Mouse (Mus musculus): ENCODE results near the gene Edn1. TPM values are rescaled to one million over a fixed set of nuclear protein-coding genes. Genes with fewer than 3 reads are reported as not detected.

Edn1 gene
- polyA plus RNA-seq, 1 experiment from 2014 or later: 3.6 TPM

DNA sequence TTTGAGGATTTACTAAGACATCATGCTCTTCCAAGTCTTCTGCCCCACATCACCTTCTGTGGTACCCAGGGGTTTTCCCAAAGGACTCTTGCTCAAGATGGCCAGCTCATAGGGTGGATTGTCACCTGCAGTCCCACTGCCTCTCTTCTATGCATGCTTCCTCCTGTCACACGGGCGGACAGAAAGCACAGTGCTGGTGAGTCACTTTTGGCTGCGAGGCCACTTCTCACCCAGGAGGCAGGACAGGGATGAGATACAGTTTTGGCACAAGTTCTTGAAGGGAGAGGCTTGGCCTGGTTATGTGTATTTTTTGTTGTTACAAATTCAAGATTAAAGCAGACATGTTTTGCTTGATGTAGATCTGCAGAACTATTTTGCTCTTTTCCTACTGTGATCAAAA, 15.4 kb upstream of the Edn1 start:
- no peaks in the 10 kb centered on the region for H3K9me3 ChIP-seq (ENCODE audit: control insufficient read depth, low read depth, low read length)
- no peak overlapping the region for H3K4me2 ChIP-seq (replicated peaks; ENCODE audit: low read depth, low read length)
- H3K4me3 ChIP-seq (ENCODE audit: low read depth, low read length): no peak overlapping the region
- H3K4me1 ChIP-seq (ENCODE audit: control insufficient read depth, insufficient read depth, low read length): no peaks in the 10 kb centered on the region
- H3K27me3 ChIP-seq (ENCODE audit: control insufficient read depth, insufficient read depth, low read length): no peaks in the 10 kb centered on the region
- 86% methylated on average over 3 of the region's 3 CpGs for WGBS
- no peak overlapping the region for H3K9ac ChIP-seq (replicated peaks; ENCODE audit: low read depth, low read length)
- ATAC-seq (ENCODE audit: insufficient number of reproducible peaks, insufficient read depth, low FRiP score, low read depth): no peak
- no peaks in the 10 kb centered on the region for H3K36me3 ChIP-seq (ENCODE audit: control insufficient read depth, insufficient read depth, low read length)
- H3K27ac ChIP-seq (ENCODE audit: low read length): no peak overlapping the region

DNA sequence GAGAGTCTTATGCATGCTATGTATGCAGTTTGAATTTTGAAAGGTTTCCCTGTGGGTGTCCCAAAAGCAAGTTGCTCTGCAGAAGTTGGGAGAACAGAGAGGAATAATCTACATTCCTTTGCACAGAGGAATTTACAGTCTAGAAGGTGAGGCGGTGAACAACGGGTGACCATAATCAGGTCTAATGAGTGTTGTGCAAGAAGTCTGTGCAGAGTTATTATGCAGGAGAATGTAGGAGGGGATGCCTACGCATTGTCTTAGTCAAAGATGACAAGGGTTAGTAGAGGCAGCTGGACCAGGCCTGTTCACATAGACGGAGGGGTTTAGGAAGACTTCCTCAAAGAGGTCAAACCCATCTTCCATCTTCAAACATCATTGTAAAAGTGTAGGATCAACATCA, 14.5 kb upstream of the Edn1 start:
- no peak for ATAC-seq (ENCODE audit: insufficient number of reproducible peaks, insufficient read depth, low FRiP score, low read depth)
- Histone ChIP-seq H3K9me3 (ENCODE audit: control insufficient read depth, low read depth, low read length) (no peaks in the 10 kb centered on the region), H3K27me3 (ENCODE audit: control insufficient read depth, insufficient read depth, low read length) (no peaks in the 10 kb centered on the region), H3K4me1 (ENCODE audit: control insufficient read depth, insufficient read depth, low read length) (no peaks in the 10 kb centered on the region), H3K27ac (ENCODE audit: low read length) (no peak overlapping the region), H3K4me3 (ENCODE audit: low read depth, low read length) (no peak overlapping the region), H3K9ac (replicated peaks; ENCODE audit: low read depth, low read length) (no peak overlapping the region), H3K36me3 (ENCODE audit: control insufficient read depth, insufficient read depth, low read length) (no peaks in the 10 kb centered on the region), H3K4me2 (replicated peaks; ENCODE audit: low read depth, low read length) (no peak overlapping the region)
- WGBS: 86% methylated on average over 4 of the region's 4 CpGs

DNA sequence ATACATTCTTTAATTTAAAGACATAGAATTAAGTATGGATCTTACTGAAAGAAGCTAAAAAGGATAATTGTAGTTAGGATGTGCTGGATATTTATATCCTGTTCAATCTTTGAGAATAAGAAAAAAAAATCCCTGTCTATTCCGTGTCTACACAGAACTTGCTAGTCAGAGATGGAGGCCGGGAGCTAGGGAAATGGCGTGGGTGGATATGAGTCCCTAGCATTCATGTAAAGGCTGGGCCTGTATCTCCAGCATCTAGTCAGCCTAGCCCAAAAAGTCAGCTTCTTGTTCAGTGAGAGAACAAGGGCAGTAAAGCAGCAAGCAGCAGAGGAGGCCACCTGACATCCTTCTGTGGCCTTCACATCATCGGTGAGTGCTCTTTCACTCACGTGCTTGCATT, 8.7 kb upstream of the Edn1 start:
- H3K9ac ChIP-seq (replicated peaks; ENCODE audit: low read depth, low read length): no peak overlapping the region
- no peaks in the 10 kb centered on the region for H3K9me3 ChIP-seq (ENCODE audit: control insufficient read depth, low read depth, low read length)
- H3K27ac ChIP-seq (ENCODE audit: low read length): no peak overlapping the region
- H3K27me3 ChIP-seq (ENCODE audit: control insufficient read depth, insufficient read depth, low read length): no peaks in the 10 kb centered on the region
- 58% methylated on average over 5 of the region's 5 CpGs for WGBS
- no peak overlapping the region for H3K4me2 ChIP-seq (replicated peaks; ENCODE audit: low read depth, low read length)
- no peaks in the 10 kb centered on the region for H3K4me1 ChIP-seq (ENCODE audit: control insufficient read depth, insufficient read depth, low read length)
- no peak for ATAC-seq (ENCODE audit: insufficient number of reproducible peaks, insufficient read depth, low FRiP score, low read depth)
- H3K4me3 ChIP-seq (ENCODE audit: low read depth, low read length): no peak overlapping the region
- no peaks in the 10 kb centered on the region for H3K36me3 ChIP-seq (ENCODE audit: control insufficient read depth, insufficient read depth, low read length)

DNA sequence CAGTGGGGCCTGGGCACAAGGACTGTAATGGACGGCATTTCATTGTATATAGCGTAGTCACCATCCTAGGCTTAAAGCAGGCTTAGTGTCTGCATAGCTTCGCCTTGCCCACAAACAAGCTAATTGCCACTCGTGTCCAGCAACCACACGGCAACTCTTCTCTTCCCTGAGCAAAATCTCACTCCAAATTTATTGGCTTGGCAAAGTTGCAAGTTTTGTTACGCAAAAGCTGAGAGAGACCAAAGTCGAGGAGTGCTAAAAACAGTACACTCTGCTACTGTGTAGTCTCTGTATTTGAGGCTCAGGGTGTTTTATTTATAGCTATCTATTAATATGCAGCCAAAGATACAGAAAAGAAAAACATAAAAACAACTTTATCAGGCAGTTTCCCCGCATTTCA, 3.0 kb upstream of the Edn1 start:
- ATAC-seq (ENCODE audit: insufficient number of reproducible peaks, insufficient read depth, low FRiP score, low read depth): no peak
- WGBS: 67% methylated on average over 8 of the region's 8 CpGs

DNA sequence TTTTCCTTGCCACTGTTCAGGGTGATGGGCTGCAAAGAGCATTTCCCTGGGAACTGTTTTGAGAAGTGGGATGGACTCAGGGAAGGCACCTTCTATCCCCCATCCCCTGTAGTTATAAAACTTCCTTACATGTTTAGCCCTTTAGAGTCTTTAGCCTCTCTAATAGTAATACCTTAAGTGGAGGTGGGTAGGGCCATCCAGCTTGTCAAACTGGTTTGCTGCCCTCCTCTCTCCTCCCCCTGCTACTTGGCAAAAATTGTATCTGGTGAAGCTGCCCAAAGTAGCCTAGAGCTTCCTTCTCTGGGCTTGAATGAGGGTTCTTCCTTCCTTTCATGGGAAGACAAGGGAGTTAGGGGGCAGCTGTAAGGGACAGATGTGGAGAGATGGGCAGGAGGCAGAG, 2.5 kb upstream of the Edn1 start:
- ATAC-seq (ENCODE audit: insufficient number of reproducible peaks, insufficient read depth, low FRiP score, low read depth): no peak
- H3K36me3 ChIP-seq (ENCODE audit: control insufficient read depth, insufficient read depth, low read length): no peaks in the 10 kb centered on the region
- H3K27me3 ChIP-seq (ENCODE audit: control insufficient read depth, insufficient read depth, low read length): 0 out of 2 replicates have a peak, but pooled peaks cover 10% of the 10 kb centered on the region
- H3K4me3 ChIP-seq (ENCODE audit: low read depth, low read length): no peak overlapping the region
- no peak overlapping the region for H3K4me2 ChIP-seq (replicated peaks; ENCODE audit: low read depth, low read length)
- no peak overlapping the region for H3K27ac ChIP-seq (ENCODE audit: low read length)
- H3K9me3 ChIP-seq (ENCODE audit: control insufficient read depth, low read depth, low read length): no peaks in the 10 kb centered on the region
- H3K9ac ChIP-seq (replicated peaks; ENCODE audit: low read depth, low read length): no peak overlapping the region
- H3K4me1 ChIP-seq (ENCODE audit: control insufficient read depth, insufficient read depth, low read length): no peaks in the 10 kb centered on the region

More for the DNA sequence above, 3.0 kb upstream of the Edn1 start:
- Histone ChIP-seq H3K27me3 (ENCODE audit: control insufficient read depth, insufficient read depth, low read length) (0 out of 2 replicates have a peak, but pooled peaks cover 7% of the 10 kb centered on the region), H3K36me3 (ENCODE audit: control insufficient read depth, insufficient read depth, low read length) (no peaks in the 10 kb centered on the region), H3K4me2 (replicated peaks; ENCODE audit: low read depth, low read length) (no peak overlapping the region), H3K4me1 (ENCODE audit: control insufficient read depth, insufficient read depth, low read length) (no peaks in the 10 kb centered on the region), H3K9ac (replicated peaks; ENCODE audit: low read depth, low read length) (no peak overlapping the region), H3K9me3 (ENCODE audit: control insufficient read depth, low read depth, low read length) (no peaks in the 10 kb centered on the region), H3K27ac (ENCODE audit: low read length) (no peak overlapping the region), H3K4me3 (ENCODE audit: low read depth, low read length) (no peak overlapping the region)

DNA sequence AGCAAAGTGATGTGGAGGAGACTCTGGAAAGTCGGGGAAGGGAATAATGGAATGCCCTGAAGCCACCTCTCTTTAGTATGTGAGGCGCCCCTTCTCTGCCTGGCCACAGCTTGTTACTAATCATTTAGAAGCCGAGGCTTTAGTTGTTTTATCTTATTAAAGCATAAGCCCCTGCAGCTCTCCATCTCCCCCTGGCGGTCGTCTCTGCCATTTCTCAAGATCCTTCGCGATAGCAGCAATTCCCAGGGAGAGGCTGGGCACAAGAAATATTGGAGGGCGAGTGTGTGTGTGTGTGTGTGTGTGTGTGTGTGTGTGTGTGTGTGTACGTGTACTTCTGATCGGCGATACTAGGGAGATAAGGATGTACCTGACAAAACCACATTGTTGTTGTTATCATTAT, 709 bp upstream of the Edn1 start:
- Histone ChIP-seq H3K4me1 (ENCODE audit: control insufficient read depth, insufficient read depth, low read length) (no peaks in the 10 kb centered on the region), H3K4me3 (ENCODE audit: low read depth, low read length) (peak overlapping the region; percentile 39), H3K9ac (replicated peaks; ENCODE audit: low read depth, low read length) (no peak overlapping the region), H3K9me3 (ENCODE audit: control insufficient read depth, low read depth, low read length) (no peaks in the 10 kb centered on the region), H3K27me3 (ENCODE audit: control insufficient read depth, insufficient read depth, low read length) (0 out of 2 replicates have a peak, but pooled peaks cover 10% of the 10 kb centered on the region), H3K27ac (ENCODE audit: low read length) (no peak overlapping the region), H3K36me3 (ENCODE audit: control insufficient read depth, insufficient read depth, low read length) (no peaks in the 10 kb centered on the region), H3K4me2 (replicated peaks; ENCODE audit: low read depth, low read length) (peak overlapping the region; percentile 55)
- ATAC-seq (ENCODE audit: insufficient number of reproducible peaks, insufficient read depth, low FRiP score, low read depth): no peak
- 5% methylated on average over 11 of the region's 11 CpGs for WGBS

DNA sequence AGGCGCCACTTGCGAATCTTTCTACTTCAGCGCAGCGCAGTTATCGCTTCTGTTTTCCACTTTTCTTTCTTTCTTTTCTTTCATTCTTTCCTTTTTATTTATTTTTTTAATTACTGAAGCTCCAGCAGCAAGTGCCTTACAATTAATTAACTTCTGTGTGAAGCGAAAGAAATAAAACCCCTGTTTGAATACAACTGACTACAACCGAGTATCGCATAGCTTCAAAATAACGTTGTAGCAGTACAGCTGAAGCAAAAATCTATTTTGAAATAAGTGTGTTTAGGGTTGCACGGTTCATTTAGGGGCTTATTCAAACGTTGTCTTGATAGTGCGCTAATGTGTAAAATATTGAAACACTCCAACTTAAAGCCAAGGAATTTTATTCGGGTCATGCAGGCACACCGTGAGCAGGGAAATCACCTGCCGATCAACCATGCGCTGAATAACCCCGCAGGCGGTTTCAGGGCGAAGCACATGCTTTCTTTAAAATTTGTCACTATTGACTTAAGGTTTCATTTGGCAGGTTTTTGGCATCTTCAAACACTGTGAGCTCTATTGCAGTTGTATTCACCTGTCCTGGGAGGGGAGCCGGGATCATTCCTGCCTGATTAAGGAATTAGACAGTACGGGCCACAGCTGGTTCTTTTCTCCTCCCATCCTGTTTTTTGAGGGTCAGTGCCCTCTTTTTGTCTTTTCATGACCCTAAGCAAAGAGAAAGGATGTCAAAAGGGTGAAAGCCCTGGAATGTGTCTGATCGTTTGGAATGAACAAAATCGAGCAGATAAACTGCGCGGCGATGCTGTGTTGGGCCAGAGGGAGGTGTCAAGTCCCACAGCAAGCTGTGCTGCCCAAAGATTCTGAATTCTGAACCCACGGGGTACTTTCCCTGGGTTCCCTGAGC, 935 bp downstream of the Edn1 start:
- H3K4me1 ChIP-seq (ENCODE audit: control insufficient read depth, insufficient read depth, low read length): no peaks in the 10 kb centered on the region
- no peaks in the 10 kb centered on the region for H3K9me3 ChIP-seq (ENCODE audit: control insufficient read depth, low read depth, low read length)
- no peaks in the 10 kb centered on the region for H3K36me3 ChIP-seq (ENCODE audit: control insufficient read depth, insufficient read depth, low read length)
- WGBS: 17% methylated on average over 27 of the region's 27 CpGs
- H3K4me2 ChIP-seq (replicated peaks; ENCODE audit: low read depth, low read length): peak overlapping the region; percentile 55
- no peak for ATAC-seq (ENCODE audit: insufficient number of reproducible peaks, insufficient read depth, low FRiP score, low read depth)
- no peak overlapping the region for H3K27ac ChIP-seq (ENCODE audit: low read length)
- 0 out of 2 replicates have a peak overlapping the region, but pooled peaks have one; percentile 2 for H3K9ac ChIP-seq (replicated peaks; ENCODE audit: low read depth, low read length)
- H3K4me3 ChIP-seq (ENCODE audit: low read depth, low read length): peak overlapping the region; percentile 39
- H3K27me3 ChIP-seq (ENCODE audit: control insufficient read depth, insufficient read depth, low read length): 0 out of 2 replicates have a peak, but pooled peaks cover 10% of the 10 kb centered on the region

DNA sequence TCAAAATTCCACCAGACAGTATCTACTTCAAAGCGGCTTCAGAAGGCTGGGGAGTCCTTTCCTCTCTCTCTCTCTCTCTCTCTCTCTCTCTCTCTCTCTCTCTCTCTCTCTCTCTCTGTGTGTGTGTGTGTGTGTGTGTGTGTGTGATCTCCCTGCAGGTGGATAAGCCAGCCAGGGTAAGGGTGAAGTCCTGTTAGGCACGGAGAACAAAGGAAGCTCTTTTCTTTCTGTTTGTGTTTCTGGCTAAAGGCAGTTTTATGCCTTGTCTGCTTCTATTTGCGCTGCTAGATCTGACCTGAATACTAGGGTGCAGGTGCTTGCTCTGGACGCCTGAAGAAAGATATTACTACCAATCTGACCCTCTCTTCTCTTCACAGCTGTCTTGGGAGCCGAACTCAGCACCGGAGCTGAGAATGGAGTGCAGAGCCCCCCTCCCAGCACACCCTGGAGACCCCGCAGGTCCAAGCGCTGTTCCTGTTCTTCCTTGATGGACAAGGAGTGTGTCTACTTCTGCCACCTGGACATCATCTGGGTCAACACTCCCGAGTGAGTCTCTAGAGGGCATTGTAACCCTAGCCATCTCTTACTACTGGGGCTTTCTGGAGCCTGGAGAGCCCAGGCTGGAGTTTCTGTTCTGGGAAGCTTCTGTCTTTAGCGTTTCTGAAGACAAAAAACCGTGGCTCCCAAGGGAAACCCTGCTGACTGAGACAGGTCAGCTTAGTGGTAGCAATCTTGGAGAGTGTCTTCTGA, 2.1 kb downstream of the Edn1 start:
- 0 out of 2 replicates have a peak overlapping the region, but pooled peaks have one; percentile 39 for H3K4me3 ChIP-seq (ENCODE audit: low read depth, low read length)
- H3K9ac ChIP-seq (replicated peaks; ENCODE audit: low read depth, low read length): no peak overlapping the region
- H3K27me3 ChIP-seq (ENCODE audit: control insufficient read depth, insufficient read depth, low read length): 0 out of 2 replicates have a peak, but pooled peaks cover 10% of the 10 kb centered on the region
- no peaks in the 10 kb centered on the region for H3K36me3 ChIP-seq (ENCODE audit: control insufficient read depth, insufficient read depth, low read length)
- 36% methylated on average over 11 of the region's 11 CpGs for WGBS
- no peak for ATAC-seq (ENCODE audit: insufficient number of reproducible peaks, insufficient read depth, low FRiP score, low read depth)
- no peaks in the 10 kb centered on the region for H3K9me3 ChIP-seq (ENCODE audit: control insufficient read depth, low read depth, low read length)
- H3K27ac ChIP-seq (ENCODE audit: low read length): no peak overlapping the region; the same call in 1 of the 2 replicates
- H3K4me2 ChIP-seq (replicated peaks; ENCODE audit: low read depth, low read length): peak overlapping the region; percentile 20
- H3K4me1 ChIP-seq (ENCODE audit: control insufficient read depth, insufficient read depth, low read length): no peaks in the 10 kb centered on the region
